Mouse (Mus musculus) erythroblast, embryonic 14.5 days (primary cell): ENCODE results near the gene Mageb3.

ENCODE experiments used
- GATA1 ChIP-seq: IDR thresholded peaks from 2 replicates; pipeline ENCODE4 v1.6.1; 2012; ENCODE audit warnings: low read length, inconsistent platforms, mixed read lengths
- TAL1 ChIP-seq: IDR thresholded peaks from 3 replicates; pipeline ENCODE4 v1.6.1; 2012; ENCODE audit warnings: low read length, inconsistent platforms, mixed read lengths

DNA sequence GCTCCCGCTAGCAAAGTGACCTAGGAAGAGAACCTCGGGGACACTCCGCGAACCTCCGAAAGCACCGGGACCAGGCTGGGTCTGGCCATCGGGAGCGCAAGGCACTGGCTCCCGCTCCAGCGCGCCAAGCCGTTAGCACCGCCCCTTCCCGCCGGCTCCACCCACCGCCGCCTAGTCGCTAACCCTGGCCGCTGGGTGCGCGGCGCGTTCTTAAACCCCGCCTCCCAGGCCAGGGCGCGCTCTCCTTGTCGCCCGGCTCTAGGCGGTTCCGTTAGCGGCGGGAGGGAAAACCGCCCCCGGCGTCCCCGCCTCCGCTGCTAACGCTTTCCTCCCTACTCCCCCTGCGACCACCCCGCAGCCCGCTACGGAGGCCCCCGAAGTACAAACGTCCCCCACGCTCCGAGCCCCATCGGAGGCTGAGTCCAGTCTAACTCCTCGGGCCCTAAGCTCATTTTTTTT is at the start of gene Mageb3, which contains the start of gene Ctdspl2:
- TF ChIP-seq TAL1 (no peak), GATA1 (no peak)
